Mouse (Mus musculus) C2C12 (cell line): Measurements from ENCODE around the gene Tspoap1.

Source experiments
- CTCF ChIP-seq: IDR thresholded peaks from one replicate; pipeline ENCODE4 v1.5.1; 2011; ENCODE audit not compliant: control insufficient read depth, insufficient read depth, insufficient read length
- USF1 ChIP-seq: IDR thresholded peaks from one replicate; pipeline ENCODE4 v1.6.1; 2011; ENCODE audit warnings: low read depth, mild to moderate bottlenecking, control low read depth, moderate library complexity

- no peak for TF ChIP-seq CTCF
- TF ChIP-seq USF1 = no peak
These were observed 39.5 kb upstream of the Tspoap1 start for GRCm38 (mm10) chr11:87720839-87721238.
